Mouse (Mus musculus): ENCODE results near the gene Lce1j. TPM values are rescaled to one million over a fixed set of nuclear protein-coding genes. Genes with fewer than 3 reads are reported as not detected.

Lce1j gene
- polyA plus RNA-seq, 1 experiment from 2014 or later, result not detected

Other genes with a start within 250 kb of the Lce1j start
- gene Ivl, start 216.8 kb downstream of the Lce1j start, polyA plus RNA-seq (2015; fragmentation: Nextera tagmentation; extraction: Ambion mirVana), result 0.22 and 0.61 TPM in 2 replicates
- gene Smcp, start 201.5 kb downstream of the Lce1j start, polyA plus RNA-seq (2015; fragmentation: Nextera tagmentation; extraction: Ambion mirVana), result not detected in 2 replicates
- gene 2210017I01Rik, start 183.0 kb downstream of the Lce1j start, polyA plus RNA-seq (2015; fragmentation: Nextera tagmentation; extraction: Ambion mirVana), result not detected in 2 replicates
- not detected in 2 replicates for gene Lce6a, start 168.9 kb downstream of the Lce1j start, polyA plus RNA-seq (2015; fragmentation: Nextera tagmentation; extraction: Ambion mirVana)
- gene Lce1a1, start 142.2 kb downstream of the Lce1j start, polyA plus RNA-seq (2015; fragmentation: Nextera tagmentation; extraction: Ambion mirVana), result not detected in 2 replicates
- not detected in 2 replicates for gene Lce1b, start 133.6 kb downstream of the Lce1j start, polyA plus RNA-seq (2015; fragmentation: Nextera tagmentation; extraction: Ambion mirVana)
- gene Lce1a2, start 120.2 kb downstream of the Lce1j start, polyA plus RNA-seq (2015; fragmentation: Nextera tagmentation; extraction: Ambion mirVana), result not detected in 2 replicates
- gene Lce1c, start 111.3 kb downstream of the Lce1j start, polyA plus RNA-seq (2015; fragmentation: Nextera tagmentation; extraction: Ambion mirVana), result not detected in 2 replicates
- gene Lce1d, start 103.3 kb downstream of the Lce1j start, polyA plus RNA-seq (2015; fragmentation: Nextera tagmentation; extraction: Ambion mirVana), result not detected in 2 replicates
- not detected in 2 replicates for gene Lce1e, start 81.4 kb downstream of the Lce1j start, polyA plus RNA-seq (2015; fragmentation: Nextera tagmentation; extraction: Ambion mirVana)
- gene Lce1f, start 70.2 kb downstream of the Lce1j start, polyA plus RNA-seq (2015; fragmentation: Nextera tagmentation; extraction: Ambion mirVana), result not detected in 2 replicates
- gene Gm38119, start 51.4 kb downstream of the Lce1j start, polyA plus RNA-seq (2015; fragmentation: Nextera tagmentation; extraction: Ambion mirVana), result not detected in 2 replicates
- gene Lce1g, start 38.2 kb downstream of the Lce1j start, polyA plus RNA-seq (2015; fragmentation: Nextera tagmentation; extraction: Ambion mirVana), result not detected in 2 replicates
- not detected in 2 replicates for gene Lce1h, start 25.4 kb downstream of the Lce1j start, polyA plus RNA-seq (2015; fragmentation: Nextera tagmentation; extraction: Ambion mirVana)
- not detected in 2 replicates for gene Lce1i, start 11.6 kb downstream of the Lce1j start, polyA plus RNA-seq (2015; fragmentation: Nextera tagmentation; extraction: Ambion mirVana)
- gene Lce1k, start 17.4 kb upstream of the Lce1j start, polyA plus RNA-seq (2015; fragmentation: Nextera tagmentation; extraction: Ambion mirVana), result not detected in 2 replicates
- not detected in 2 replicates for gene Kprp, start 36.7 kb upstream of the Lce1j start, polyA plus RNA-seq (2015; fragmentation: Nextera tagmentation; extraction: Ambion mirVana)
- not detected in 2 replicates for gene Lce1l, start 60.8 kb upstream of the Lce1j start, polyA plus RNA-seq (2015; fragmentation: Nextera tagmentation; extraction: Ambion mirVana)
- not detected in 2 replicates for gene 2310050C09Rik, start 79.7 kb upstream of the Lce1j start, polyA plus RNA-seq (2015; fragmentation: Nextera tagmentation; extraction: Ambion mirVana)
- gene Lce3a, start 135.7 kb upstream of the Lce1j start, polyA plus RNA-seq (2015; fragmentation: Nextera tagmentation; extraction: Ambion mirVana), result not detected in 2 replicates
- not detected in 2 replicates for gene Lce3b, start 142.5 kb upstream of the Lce1j start, polyA plus RNA-seq (2015; fragmentation: Nextera tagmentation; extraction: Ambion mirVana)
- not detected in 2 replicates for gene Lce3c, start 154.0 kb upstream of the Lce1j start, polyA plus RNA-seq (2015; fragmentation: Nextera tagmentation; extraction: Ambion mirVana)
- gene Lce3d, start 166.9 kb upstream of the Lce1j start, polyA plus RNA-seq (2015; fragmentation: Nextera tagmentation; extraction: Ambion mirVana), result not detected in 2 replicates
- not detected in 2 replicates for gene Lce3e, start 176.5 kb upstream of the Lce1j start, polyA plus RNA-seq (2015; fragmentation: Nextera tagmentation; extraction: Ambion mirVana)
- gene Lce3f, start 201.7 kb upstream of the Lce1j start, polyA plus RNA-seq (2015; fragmentation: Nextera tagmentation; extraction: Ambion mirVana), result not detected in 2 replicates
- gene Crct1, start 225.2 kb upstream of the Lce1j start, polyA plus RNA-seq (2015; fragmentation: Nextera tagmentation; extraction: Ambion mirVana), result 0.45 and 0.64 TPM in 2 replicates
- gene Lce1m, start 228.5 kb upstream of the Lce1j start, polyA plus RNA-seq (2015; fragmentation: Nextera tagmentation; extraction: Ambion mirVana), result not detected in 2 replicates